Mouse (Mus musculus) lung, adult 18-20 months (tissue): Measurements from ENCODE around the gene Dtnbp1.
A peak's percentile ranks its signal among the peaks of the same experiment; 100 is the strongest.

ENCODE experiments used
- DNase-seq, 2 experiments: peaks; one replicate each; pipeline ENCODE4 v3.0.0; 2022; ENCODE audit warnings: mixed read lengths in 2 of 2

Gene Dtnbp1

GRCm38 (mm10) chr13:45001228-45001910 is 578 bp downstream of the Dtnbp1 start:
- DNase-seq: peak; percentile 88 to 92

DNA sequence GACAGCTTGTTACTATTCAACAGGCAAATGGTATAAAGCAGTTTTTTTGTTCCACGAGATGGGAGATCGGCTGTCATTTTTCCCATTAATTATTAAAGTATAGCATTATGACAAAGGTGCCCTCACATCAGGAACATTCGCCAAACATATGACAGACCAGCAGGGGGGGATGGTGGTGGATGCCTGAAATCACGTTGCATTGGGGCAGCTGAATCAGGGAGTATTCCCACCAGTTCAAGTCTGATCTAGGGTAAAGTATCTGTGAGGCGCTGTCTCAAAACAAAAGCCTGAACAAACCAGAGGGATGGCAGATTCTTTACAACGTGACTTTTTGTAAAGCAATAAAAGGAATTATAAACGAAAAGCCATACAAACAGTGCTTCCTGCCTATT is 1.1 kb downstream of the Dtnbp1 start:
- DNase-seq: peak; percentile 49 to 53

- DNase-seq: no peak
Observed at GRCm38 (mm10) chr13:44999211-44999610, 2.7 kb downstream of the Dtnbp1 start.

DNA sequence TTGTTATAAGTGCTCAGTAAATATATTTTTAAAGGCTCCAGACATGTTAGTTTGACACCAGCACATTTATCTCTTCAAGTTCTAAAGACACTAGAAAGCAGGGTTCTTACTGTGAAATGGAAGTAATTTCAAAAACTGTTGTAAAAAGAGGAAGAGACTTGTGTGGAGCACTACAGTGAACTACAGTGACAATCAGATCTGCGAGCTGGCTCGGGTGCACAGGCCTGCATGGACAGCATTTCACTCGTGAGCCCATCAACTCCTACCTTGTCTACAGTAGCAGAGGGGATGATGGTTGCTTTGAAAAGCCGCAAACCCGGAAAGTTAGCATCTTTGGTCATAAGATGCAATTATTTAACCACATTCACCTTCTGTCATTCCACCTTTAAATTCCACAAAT is 5.6 kb downstream of the Dtnbp1 start:
- DNase-seq: no peak

DNA sequence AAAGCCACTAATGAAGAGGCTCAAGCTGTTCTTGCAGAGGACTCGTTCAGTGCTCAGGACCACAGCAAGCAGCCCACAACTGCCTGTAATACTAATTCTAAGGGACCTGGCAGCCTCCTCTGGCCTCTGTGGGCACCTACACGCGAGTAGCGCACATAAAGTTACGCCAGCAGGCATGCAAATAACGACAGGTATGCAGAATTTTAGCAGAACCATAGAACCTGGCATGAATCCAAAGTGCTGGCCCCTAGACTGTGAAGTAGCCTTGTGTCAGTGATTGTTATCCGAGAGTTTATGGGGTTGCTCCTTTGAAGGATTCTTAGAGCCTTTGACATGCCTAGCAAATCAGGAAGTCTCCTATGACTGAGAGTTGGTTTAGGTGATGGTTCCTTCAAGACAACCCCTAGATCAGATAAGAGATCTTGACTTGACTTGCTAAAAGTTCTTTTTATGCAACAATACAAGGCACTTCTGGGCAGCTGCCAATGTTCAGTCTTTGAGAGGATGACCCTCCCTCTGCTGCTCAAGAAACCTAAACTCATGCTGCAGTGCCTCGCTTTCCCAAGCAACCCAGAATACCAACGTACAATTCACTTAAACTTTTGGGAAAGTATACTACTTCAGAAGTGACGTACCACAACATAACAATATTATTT is 9.3 kb downstream of the Dtnbp1 start:
- DNase-seq: no peak

- DNase-seq: no peak
Observed at GRCm38 (mm10) chr13:44991936-44992335, 10.0 kb downstream of the Dtnbp1 start.

DNA sequence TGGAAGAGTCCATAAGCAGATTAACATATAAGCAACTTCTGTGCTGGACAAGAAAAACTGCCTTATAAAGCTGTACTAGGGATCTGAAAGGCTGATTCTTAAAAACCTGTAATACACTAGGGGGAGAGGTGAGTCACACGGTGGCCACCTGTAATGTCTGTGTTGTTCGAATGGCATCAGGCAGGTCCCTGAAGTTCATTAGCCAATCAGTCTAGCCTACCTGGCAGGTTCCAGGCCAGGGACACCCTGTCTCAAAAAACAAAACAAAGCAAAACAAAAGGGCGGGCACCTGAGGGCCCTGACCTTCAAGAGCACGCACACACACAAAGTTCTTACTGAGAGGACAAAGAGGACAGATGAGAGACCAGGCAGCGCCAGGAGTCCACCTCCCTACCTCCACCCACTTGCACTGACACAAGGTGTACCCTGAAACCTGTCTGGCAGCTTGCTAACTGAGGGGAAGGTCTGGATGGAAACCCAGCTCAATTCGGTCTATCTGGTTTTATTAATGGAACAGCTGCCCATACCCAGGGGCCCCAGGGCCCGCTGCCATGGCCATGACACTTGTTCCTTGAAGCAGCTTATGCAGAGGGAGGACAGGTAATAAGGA is 11.8 kb downstream of the Dtnbp1 start:
- DNase-seq: peak in 1 of 2 experiments; percentile 34

- DNase-seq: no peak
Observed at GRCm38 (mm10) chr13:44986352-44986751, 15.6 kb downstream of the Dtnbp1 start.

DNA sequence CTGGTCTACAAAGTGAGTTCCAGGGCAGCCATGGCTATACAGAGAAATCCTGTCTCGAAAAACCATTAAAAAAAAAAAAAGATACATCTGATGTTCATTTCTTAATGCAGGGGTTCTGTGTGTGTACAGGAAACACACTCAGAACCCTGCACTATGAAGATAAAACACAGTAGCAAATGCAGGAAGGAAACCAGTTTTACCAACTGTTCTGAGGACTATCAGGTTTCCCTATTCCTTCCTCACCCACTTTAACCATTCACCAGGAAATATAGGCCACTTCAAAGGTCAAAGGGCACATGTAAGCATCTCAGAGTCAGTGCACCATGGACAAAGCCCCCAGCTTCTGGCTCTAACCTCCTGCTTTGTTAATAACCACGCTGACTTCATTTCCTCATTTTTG is 16.6 kb downstream of the Dtnbp1 start:
- no peak for DNase-seq

- DNase-seq: no peak
Observed at GRCm38 (mm10) chr13:44983635-44984401, 18.1 kb downstream of the Dtnbp1 start.

- no peak for DNase-seq
Observed at GRCm38 (mm10) chr13:44982799-44983198, 19.1 kb downstream of the Dtnbp1 start.

- DNase-seq: no peak
Observed at GRCm38 (mm10) chr13:44979433-44979832, 22.5 kb downstream of the Dtnbp1 start.

DNA sequence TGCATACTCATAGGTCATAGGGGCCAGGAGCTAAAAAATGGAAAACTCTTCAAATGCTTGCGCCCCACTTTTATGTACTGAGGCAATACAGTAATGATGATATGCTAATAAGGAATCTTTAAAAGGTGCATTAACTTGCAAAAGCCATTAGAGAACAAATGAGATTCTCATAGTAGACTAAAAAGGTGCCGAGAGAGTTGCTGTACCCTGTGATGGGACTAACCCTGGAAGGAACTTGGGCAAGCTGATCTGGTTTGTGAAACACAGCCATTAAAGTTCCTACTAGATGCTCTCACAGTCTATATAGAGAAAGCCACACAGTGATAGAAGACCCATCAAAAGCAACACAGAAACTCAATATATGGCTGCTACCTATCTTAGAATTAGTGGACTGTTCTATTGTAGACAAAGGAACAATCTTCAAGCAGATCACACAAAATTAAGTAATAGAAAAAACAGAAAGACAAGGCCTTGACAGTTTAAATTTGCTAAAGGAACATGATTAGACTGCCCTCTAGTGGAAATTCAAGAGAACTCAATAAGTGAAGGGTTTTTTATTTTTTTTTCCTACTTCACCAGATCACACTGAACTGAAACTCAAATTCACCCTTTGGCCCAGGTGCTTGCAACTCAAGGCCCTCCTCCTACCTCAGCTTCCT is 24.3 kb downstream of the Dtnbp1 start:
- DNase-seq: no peak

DNA sequence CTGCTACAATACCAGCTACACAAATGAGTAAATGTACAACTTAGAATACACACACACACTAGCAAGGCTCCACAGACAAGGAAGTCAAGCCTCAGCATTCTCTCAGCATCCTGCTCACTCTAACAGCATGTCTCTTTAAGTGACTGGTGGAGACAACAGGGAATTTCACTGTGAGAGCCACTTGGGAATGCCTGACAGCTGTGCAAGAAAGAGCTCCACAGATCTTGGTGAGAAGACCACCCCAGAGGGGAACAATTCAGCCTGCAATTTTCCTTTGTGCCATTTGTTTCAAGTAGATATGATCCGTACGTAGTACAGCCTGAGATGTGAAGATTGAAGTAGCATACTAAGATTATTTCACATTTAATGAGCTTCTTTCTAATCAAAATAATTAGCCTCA is 24.9 kb downstream of the Dtnbp1 start:
- DNase-seq: no peak

DNA sequence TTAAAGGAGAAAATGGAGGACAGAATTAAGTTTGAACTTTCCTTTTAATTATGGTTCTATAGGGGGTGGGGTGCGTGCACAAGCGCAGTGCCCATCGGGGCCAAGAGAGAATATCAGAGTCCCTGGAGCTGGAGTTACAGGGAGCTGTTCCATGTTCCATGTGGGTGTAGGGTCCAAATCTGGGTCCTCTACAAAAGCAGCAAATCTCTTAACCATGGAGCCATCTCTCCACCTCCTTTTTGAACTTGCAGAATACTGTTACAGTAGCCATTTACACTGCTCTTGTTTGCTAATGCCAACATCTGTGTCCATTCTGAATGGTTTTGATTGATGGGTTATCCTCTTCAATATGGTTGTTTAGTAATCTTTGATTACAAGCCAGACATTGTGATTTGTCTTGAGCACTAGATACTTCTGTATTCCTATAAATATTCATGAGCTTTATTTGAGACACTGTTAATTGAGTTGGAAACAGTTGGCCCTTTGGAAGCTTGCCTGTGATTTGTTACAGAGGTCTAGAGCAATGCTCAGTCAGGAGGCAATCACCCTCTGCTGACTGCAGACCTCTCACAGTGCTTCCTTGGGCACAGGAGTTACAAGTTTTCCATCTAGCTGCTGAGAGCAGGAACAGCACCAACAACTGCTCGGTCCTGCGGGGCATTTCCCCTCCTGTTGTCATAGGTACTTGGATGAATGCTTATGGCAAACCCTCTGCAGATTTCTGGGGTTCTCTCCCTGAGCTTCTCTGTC is 41.2 kb downstream of the Dtnbp1 start:
- DNase-seq: no peak

DNA sequence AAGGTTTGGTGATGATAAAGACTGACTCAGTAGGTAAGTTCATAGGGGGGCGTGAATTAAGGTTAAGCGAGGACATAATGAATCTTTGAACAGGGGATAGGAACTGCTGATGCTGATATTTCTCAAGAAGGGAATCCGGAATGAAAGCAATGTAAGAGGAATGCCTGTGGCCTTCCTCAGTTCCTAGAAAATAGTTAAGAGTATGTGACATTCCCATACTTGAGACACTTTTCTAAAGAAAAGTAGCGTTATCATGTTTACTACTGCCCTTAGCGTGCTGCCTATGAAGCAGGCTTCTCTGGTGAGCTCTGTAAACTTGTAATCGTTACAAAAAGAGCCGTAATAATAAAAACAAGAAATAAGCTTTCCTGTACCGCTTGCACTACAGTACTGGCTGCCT is 44.9 kb downstream of the Dtnbp1 start:
- no peak for DNase-seq

GRCm38 (mm10) chr13:44955781-44956180 is 46.2 kb downstream of the Dtnbp1 start:
- DNase-seq: no peak

GRCm38 (mm10) chr13:44954232-44954568 is 47.7 kb downstream of the Dtnbp1 start:
- DNase-seq: no peak

GRCm38 (mm10) chr13:44953546-44954231 is 48.3 kb downstream of the Dtnbp1 start:
- no peak for DNase-seq

DNA sequence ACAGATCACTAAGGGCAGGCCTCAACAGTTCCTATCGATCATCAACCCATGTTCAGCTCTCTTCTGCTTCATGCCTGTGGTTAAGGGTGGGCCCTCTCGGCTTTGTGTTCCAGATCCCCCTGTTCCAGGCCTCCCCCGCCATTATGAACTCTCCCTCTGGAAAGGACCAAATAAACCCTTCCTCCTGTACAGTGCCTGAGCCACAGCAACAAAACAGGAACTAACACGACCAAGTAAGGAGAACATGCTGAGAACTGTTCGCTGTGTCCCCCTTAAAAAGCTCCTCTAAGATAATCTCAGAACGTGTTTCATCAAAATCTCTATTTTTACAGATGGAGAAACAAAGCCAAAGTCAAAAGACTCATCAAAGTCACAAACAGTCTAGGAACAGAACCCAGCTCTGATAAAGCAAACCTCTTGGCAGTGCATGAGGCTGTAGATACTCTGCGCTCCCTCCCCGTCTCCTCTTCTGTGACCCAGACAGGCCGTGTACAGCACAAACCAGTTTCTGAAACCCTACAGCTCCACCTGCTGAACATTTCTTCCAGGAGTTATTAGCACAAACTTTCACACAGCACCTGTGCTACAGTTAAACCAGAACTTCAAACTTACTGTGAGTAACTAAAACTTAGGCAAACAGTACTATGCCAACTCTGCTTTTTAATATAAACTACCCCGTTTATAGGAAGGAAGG is 49.4 kb downstream of the Dtnbp1 start:
- DNase-seq: peak in 1 of 2 experiments; percentile 38
